Mouse (Mus musculus) adrenal gland, postnatal 10 days (tissue): ENCODE data around the gene Lrrfip2. TPM values are rescaled to one million over a fixed set of nuclear protein-coding genes. Genes with fewer than 3 reads are reported as not detected.

ENCODE experiments used
- total RNA-seq, 2 experiments: library from RNA; stranded (reverse); gene quantifications; 2 replicates each; pipeline ENCODE4 v1.2.3; 2021

Lrrfip2 gene
- total RNA-seq, 2 experiments from 2014 or later, result 41.7 to 50.1 TPM

Other genes with a start within 250 kb of the Lrrfip2 start
- gene Als2cl, start 237.7 kb upstream of the Lrrfip2 start, total RNA-seq, result 10 to 100 TPM; 16.4 to 18.2 TPM
- 1 to 10 TPM; 1.9 to 5.6 TPM for gene Tmie, start 237.5 kb upstream of the Lrrfip2 start, total RNA-seq
- not detected for gene Fam240a, start 200.7 kb upstream of the Lrrfip2 start, total RNA-seq
- gene Tdgf1, start 171.4 kb upstream of the Lrrfip2 start, total RNA-seq, result not detected
- 1 to 10 TPM; 2.2 to 5.4 TPM for gene Lrrc2, start 166.0 kb upstream of the Lrrfip2 start, total RNA-seq
- gene Rtp3, start 127.0 kb upstream of the Lrrfip2 start, total RNA-seq, result 10 to 100 TPM in 1 of 2 experiments, 1 to 10 TPM in 1; 7.5 to 10.3 TPM
- 10 to 100 TPM; 14.8 to 15.6 TPM for gene Ltf, start 98.3 kb upstream of the Lrrfip2 start, total RNA-seq
- 1 to 10 TPM; 3.4 to 4.8 TPM for gene Ccrl2, start 60.1 kb upstream of the Lrrfip2 start, total RNA-seq
- gene Mlh1, start 154.2 kb downstream of the Lrrfip2 start, total RNA-seq, result 10 to 100 TPM; 16.3 to 29.2 TPM
- 10 to 100 TPM; 32.8 to 40.6 TPM for gene Epm2aip1, start 154.3 kb downstream of the Lrrfip2 start, total RNA-seq
- gene Trank1, start 194.1 kb downstream of the Lrrfip2 start, total RNA-seq, result 10 to 100 TPM; 44.7 to 51.7 TPM